Mouse (Mus musculus): ENCODE data around the gene Ankrd55. TPM values are rescaled to one million over a fixed set of nuclear protein-coding genes. Genes with fewer than 3 reads are reported as not detected.

Ankrd55 gene
- polyA plus RNA-seq, 1 experiment from 2014 or later, result 2.3 TPM

GRCm38 (mm10) chr13:112287135-112287534 lies 1.1 kb upstream of the Ankrd55 start:
- H3K27me3 ChIP-seq (ENCODE audit: control insufficient read depth, insufficient read depth, low read length), result no peaks in the 10 kb centered on the region
- WGBS, result 83% methylated on average over 1 of the region's 1 CpGs
- DNase-seq (ENCODE audit: low spot score, missing footprints) (no peak), ATAC-seq (ENCODE audit: low FRiP score) (no peak)
- no peaks in the 10 kb centered on the region for H3K36me3 ChIP-seq (ENCODE audit: control insufficient read depth, insufficient read depth, low read length)
- no peak overlapping the region for H3K4me2 ChIP-seq
- H3K9ac ChIP-seq (ENCODE audit: low read length), result no peak overlapping the region
- no peaks in the 10 kb centered on the region for H3K9me3 ChIP-seq (ENCODE audit: control insufficient read depth, low read length)
- H3K27ac ChIP-seq (ENCODE audit: low read depth, low read length), result no peak overlapping the region
- H3K4me3 ChIP-seq (ENCODE audit: low read depth, low read length), result no peak overlapping the region
- peaks cover 7% of the 10 kb centered on the region; the same call in 1 of the 2 replicates for H3K4me1 ChIP-seq (ENCODE audit: control insufficient read depth, insufficient read depth, low read length)

- no peak overlapping the region for H3K9ac ChIP-seq (ENCODE audit: low read length)
- no peak overlapping the region for H3K27ac ChIP-seq (ENCODE audit: low read depth, low read length)
- ATAC-seq (ENCODE audit: low FRiP score) (peak; percentile 5), DNase-seq (ENCODE audit: low spot score, missing footprints) (no peak)
- no peaks in the 10 kb centered on the region for H3K27me3 ChIP-seq (ENCODE audit: control insufficient read depth, insufficient read depth, low read length)
- H3K4me1 ChIP-seq (ENCODE audit: control insufficient read depth, insufficient read depth, low read length), result peaks cover 7% of the 10 kb centered on the region; the same call in 1 of the 2 replicates
- no peak overlapping the region for H3K4me3 ChIP-seq (ENCODE audit: low read depth, low read length)
- peak overlapping the region; percentile 19; the same call in 1 of the 2 replicates for H3K4me2 ChIP-seq
- H3K9me3 ChIP-seq (ENCODE audit: control insufficient read depth, low read length), result no peaks in the 10 kb centered on the region
- H3K36me3 ChIP-seq (ENCODE audit: control insufficient read depth, insufficient read depth, low read length), result no peaks in the 10 kb centered on the region
- 70% methylated on average over 6 of the region's 6 CpGs for WGBS
Measured at GRCm38 (mm10) chr13:112287571-112288224, 553 bp upstream of the Ankrd55 start.

GRCm38 (mm10) chr13:112289338-112289737 lies 1.1 kb downstream of the Ankrd55 start:
- no peak overlapping the region for H3K4me3 ChIP-seq (ENCODE audit: low read depth, low read length)
- H3K27ac ChIP-seq (ENCODE audit: low read depth, low read length), result no peak overlapping the region
- H3K36me3 ChIP-seq (ENCODE audit: control insufficient read depth, insufficient read depth, low read length), result no peaks in the 10 kb centered on the region
- no peak for ATAC-seq (ENCODE audit: low FRiP score)
- H3K4me2 ChIP-seq, result no peak overlapping the region
- no peak overlapping the region for H3K9ac ChIP-seq (ENCODE audit: low read length)
- peaks cover 7% of the 10 kb centered on the region; the same call in 1 of the 2 replicates for H3K4me1 ChIP-seq (ENCODE audit: control insufficient read depth, insufficient read depth, low read length)
- WGBS, result 86% methylated on average over 9 of the region's 9 CpGs
- DNase-seq (ENCODE audit: low spot score, missing footprints), result peak; percentile 59
- no peaks in the 10 kb centered on the region for H3K9me3 ChIP-seq (ENCODE audit: control insufficient read depth, low read length)
- no peaks in the 10 kb centered on the region for H3K27me3 ChIP-seq (ENCODE audit: control insufficient read depth, insufficient read depth, low read length)

- peak; percentile 75 for DNase-seq (ENCODE audit: low spot score, missing footprints)
Measured at GRCm38 (mm10) chr13:112289981-112290380, 1.7 kb downstream of the Ankrd55 start.

GRCm38 (mm10) chr13:112292489-112292888 lies 4.2 kb downstream of the Ankrd55 start:
- WGBS, result 66% methylated on average over 4 of the region's 4 CpGs
- DNase-seq (ENCODE audit: low spot score, missing footprints) (peak; percentile 19), ATAC-seq (ENCODE audit: low FRiP score) (no peak)

More at GRCm38 (mm10) chr13:112289981-112290380, 1.7 kb downstream of the Ankrd55 start:
- H3K36me3 ChIP-seq (ENCODE audit: control insufficient read depth, insufficient read depth, low read length), result no peaks in the 10 kb centered on the region
- H3K27me3 ChIP-seq (ENCODE audit: control insufficient read depth, insufficient read depth, low read length), result no peaks in the 10 kb centered on the region
- 71% methylated on average over 4 of the region's 4 CpGs for WGBS
- H3K4me1 ChIP-seq (ENCODE audit: control insufficient read depth, insufficient read depth, low read length), result peaks cover 7% of the 10 kb centered on the region; the same call in 1 of the 2 replicates
- ATAC-seq (ENCODE audit: low FRiP score), result no peak
- H3K9ac ChIP-seq (ENCODE audit: low read length), result no peak overlapping the region
- no peak overlapping the region for H3K27ac ChIP-seq (ENCODE audit: low read depth, low read length)
- no peak overlapping the region for H3K4me2 ChIP-seq
- no peak overlapping the region for H3K4me3 ChIP-seq (ENCODE audit: low read depth, low read length)
- H3K9me3 ChIP-seq (ENCODE audit: control insufficient read depth, low read length), result no peaks in the 10 kb centered on the region

GRCm38 (mm10) chr13:112293092-112293491 lies 4.8 kb downstream of the Ankrd55 start:
- H3K4me1 ChIP-seq (ENCODE audit: control insufficient read depth, insufficient read depth, low read length), result peaks cover 5% of the 10 kb centered on the region; the same call in 1 of the 2 replicates
- H3K9me3 ChIP-seq (ENCODE audit: control insufficient read depth, low read length), result no peaks in the 10 kb centered on the region
- WGBS, result 94% methylated on average over 6 of the region's 6 CpGs
- DNase-seq (ENCODE audit: low spot score, missing footprints) (no peak), ATAC-seq (ENCODE audit: low FRiP score) (no peak)
- H3K36me3 ChIP-seq (ENCODE audit: control insufficient read depth, insufficient read depth, low read length), result no peaks in the 10 kb centered on the region
- H3K27me3 ChIP-seq (ENCODE audit: control insufficient read depth, insufficient read depth, low read length), result no peaks in the 10 kb centered on the region
- H3K9ac ChIP-seq (ENCODE audit: low read length), result no peak overlapping the region
- no peak overlapping the region for H3K27ac ChIP-seq (ENCODE audit: low read depth, low read length)
- no peak overlapping the region for H3K4me3 ChIP-seq (ENCODE audit: low read depth, low read length)
- no peak overlapping the region for H3K4me2 ChIP-seq

More at GRCm38 (mm10) chr13:112292489-112292888, 4.2 kb downstream of the Ankrd55 start:
- H3K9me3 ChIP-seq (ENCODE audit: control insufficient read depth, low read length), result no peaks in the 10 kb centered on the region
- H3K36me3 ChIP-seq (ENCODE audit: control insufficient read depth, insufficient read depth, low read length), result no peaks in the 10 kb centered on the region
- no peak overlapping the region for H3K4me2 ChIP-seq
- no peak overlapping the region for H3K4me3 ChIP-seq (ENCODE audit: low read depth, low read length)
- no peak overlapping the region for H3K9ac ChIP-seq (ENCODE audit: low read length)
- peaks cover 7% of the 10 kb centered on the region; the same call in 1 of the 2 replicates for H3K4me1 ChIP-seq (ENCODE audit: control insufficient read depth, insufficient read depth, low read length)
- no peak overlapping the region for H3K27ac ChIP-seq (ENCODE audit: low read depth, low read length)
- H3K27me3 ChIP-seq (ENCODE audit: control insufficient read depth, insufficient read depth, low read length), result no peaks in the 10 kb centered on the region

GRCm38 (mm10) chr13:112294446-112294845 lies 6.2 kb downstream of the Ankrd55 start:
- Histone ChIP-seq H3K27ac (ENCODE audit: low read depth, low read length) (no peak overlapping the region), H3K36me3 (ENCODE audit: control insufficient read depth, insufficient read depth, low read length) (no peaks in the 10 kb centered on the region), H3K4me3 (ENCODE audit: low read depth, low read length) (no peak overlapping the region), H3K4me1 (ENCODE audit: control insufficient read depth, insufficient read depth, low read length) (no peaks in the 10 kb centered on the region), H3K9ac (ENCODE audit: low read length) (no peak overlapping the region), H3K4me2 (no peak overlapping the region), H3K27me3 (ENCODE audit: control insufficient read depth, insufficient read depth, low read length) (no peaks in the 10 kb centered on the region), H3K9me3 (ENCODE audit: control insufficient read depth, low read length) (no peaks in the 10 kb centered on the region)
- DNase-seq (ENCODE audit: low spot score, missing footprints) (no peak), ATAC-seq (ENCODE audit: low FRiP score) (no peak)
- 96% methylated on average over 6 of the region's 6 CpGs for WGBS

- DNase-seq (ENCODE audit: low spot score, missing footprints), result no peak
- ATAC-seq (ENCODE audit: low FRiP score), result no peak
- Histone ChIP-seq H3K9ac (ENCODE audit: low read length) (no peak overlapping the region), H3K9me3 (ENCODE audit: control insufficient read depth, low read length) (no peaks in the 10 kb centered on the region), H3K36me3 (ENCODE audit: control insufficient read depth, insufficient read depth, low read length) (no peaks in the 10 kb centered on the region), H3K4me2 (no peak overlapping the region), H3K4me3 (ENCODE audit: low read depth, low read length) (no peak overlapping the region), H3K27me3 (ENCODE audit: control insufficient read depth, insufficient read depth, low read length) (no peaks in the 10 kb centered on the region), H3K27ac (ENCODE audit: low read depth, low read length) (no peak overlapping the region), H3K4me1 (ENCODE audit: control insufficient read depth, insufficient read depth, low read length) (no peaks in the 10 kb centered on the region)
- 85% methylated on average over 6 of the region's 6 CpGs for WGBS
Measured at GRCm38 (mm10) chr13:112297781-112298180, 9.5 kb downstream of the Ankrd55 start.

GRCm38 (mm10) chr13:112303429-112303828 lies 15.2 kb downstream of the Ankrd55 start:
- DNase-seq (ENCODE audit: low spot score, missing footprints) (no peak), ATAC-seq (ENCODE audit: low FRiP score) (no peak)
- Histone ChIP-seq H3K4me3 (ENCODE audit: low read depth, low read length) (no peak overlapping the region), H3K36me3 (ENCODE audit: control insufficient read depth, insufficient read depth, low read length) (no peaks in the 10 kb centered on the region), H3K27ac (ENCODE audit: low read depth, low read length) (no peak overlapping the region), H3K4me1 (ENCODE audit: control insufficient read depth, insufficient read depth, low read length) (no peaks in the 10 kb centered on the region), H3K4me2 (no peak overlapping the region), H3K9ac (ENCODE audit: low read length) (no peak overlapping the region), H3K9me3 (ENCODE audit: control insufficient read depth, low read length) (no peaks in the 10 kb centered on the region), H3K27me3 (ENCODE audit: control insufficient read depth, insufficient read depth, low read length) (no peaks in the 10 kb centered on the region)
- 92% methylated on average over 2 of the region's 2 CpGs for WGBS
